Mouse (Mus musculus) intestine, postnatal 0 days (tissue): ENCODE data around the gene Fam160a1. TPM values are rescaled to one million over a fixed set of nuclear protein-coding genes. Genes with fewer than 3 reads are reported as not detected.
A peak's percentile ranks its signal among the peaks of the same experiment; 100 is the strongest.

Experiments used
- ATAC-seq: fragments of 200-750 bp; cut with Nextera tagmentation; 2 replicates; pipeline ENCODE4 v1.8.0; 2017; ENCODE audit warnings: mild to moderate bottlenecking, moderate TSS enrichment, moderate library complexity
- H3K27ac ChIP-seq: fragments of 300-500 bp; sonication (generic); 2 replicates; pipeline ENCODE4 v1.5.1; 2014; ENCODE audit warnings: mild to moderate bottlenecking, low read depth, low read length, moderate library complexity
- H3K27me3 ChIP-seq: fragments of 300-500 bp; sonication (generic); replicated peaks from 2 replicates; pipeline ENCODE4 v1.6.1; 2014; ENCODE audit warnings: low read length, mixed read lengths; ENCODE audit not compliant: control insufficient read depth, insufficient read depth
- H3K36me3 ChIP-seq: fragments of 300-500 bp; sonication (generic); 2 replicates; pipeline ENCODE4 v1.6.1; 2014; ENCODE audit warnings: mild to moderate bottlenecking, moderate library complexity; ENCODE audit not compliant: control insufficient read depth, insufficient read depth
- H3K4me1 ChIP-seq: fragments of 300-500 bp; sonication (generic); replicated peaks from 2 replicates; pipeline ENCODE4 v1.6.1; 2014; ENCODE audit warnings: antibody characterized with exemption, low read length, mixed read lengths; ENCODE audit not compliant: control insufficient read depth, insufficient read depth
- H3K4me2 ChIP-seq: fragments of 300-500 bp; sonication (generic); replicated peaks from 2 replicates; pipeline ENCODE4 v1.6.1; 2014; ENCODE audit warnings: low read depth, mild to moderate bottlenecking, moderate library complexity
- H3K4me3 ChIP-seq: fragments of 300-500 bp; sonication (generic); 2 replicates; pipeline ENCODE4 v1.5.1; 2014; ENCODE audit warnings: low read depth, low read length
- H3K9ac ChIP-seq: fragments of 300-500 bp; sonication (generic); 2 replicates; pipeline ENCODE4 v1.6.1; 2014; ENCODE audit warnings: mild to moderate bottlenecking, low read depth, low read length
- H3K9me3 ChIP-seq: fragments of 300-500 bp; sonication (generic); 2 replicates; pipeline ENCODE4 v1.6.1; 2016; ENCODE audit warnings: mixed run types; ENCODE audit not compliant: control insufficient read depth
- CTCF ChIP-seq: sonication (generic); IDR thresholded peaks from 2 replicates; pipeline ENCODE4 v1.5.1; 2016; ENCODE audit warnings: low read depth, mild to moderate bottlenecking, control low read depth, antibody characterized with exemption, moderate library complexity
- WGBS: fragments of 180-500 bp; shearing (Covaris S2); extraction: QIAGEN DNeasy Blood & Tissue Kit; methylation state at CpG from one replicate; pipeline ENCODE4 v1.1.7; 2014; 5-methylcytosine and 5-hydroxymethylcytosine counted together
- polyA plus RNA-seq: library from polyadenylated mRNA; unstranded; fragments of >200 nt; fragmentation: Nextera tagmentation; extraction: Ambion mirVana; gene quantifications from 2 replicates; pipeline ENCODE4 v1.2.1, GENCODE M21; 2015

The Fam160a1 gene
- polyA plus RNA-seq, 1 experiment from 2014 or later = 2.6 TPM

DNA sequence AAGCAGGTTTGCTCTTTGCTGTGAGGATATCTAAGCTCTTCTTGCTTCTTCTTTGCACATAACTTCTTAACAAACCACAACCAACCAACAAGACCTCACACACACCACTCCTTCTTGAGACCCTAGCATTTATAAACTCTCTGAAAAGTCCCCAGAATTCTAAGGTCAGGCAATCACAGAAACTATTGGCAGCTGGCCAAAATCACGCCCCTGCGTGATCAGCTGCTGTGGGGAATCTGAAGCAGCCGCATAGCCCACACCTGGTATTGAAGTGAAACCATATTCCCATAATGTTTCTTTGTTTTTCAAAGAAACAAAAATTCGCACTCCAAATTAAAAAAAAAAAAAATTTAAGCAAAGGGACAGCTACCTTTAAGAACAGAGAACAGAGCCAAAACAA, 71.0 kb downstream of the Fam160a1 start:
- no peak overlapping the region for H3K4me2 ChIP-seq
- H3K9ac ChIP-seq = no peak overlapping the region
- H3K9me3 ChIP-seq = no peaks in the 10 kb centered on the region
- no peaks in the 10 kb centered on the region for H3K36me3 ChIP-seq
- H3K4me3 ChIP-seq = no peak overlapping the region
- TF ChIP-seq CTCF = no peak
- H3K27me3 ChIP-seq = no peaks in the 10 kb centered on the region
- no peak for ATAC-seq
- H3K27ac ChIP-seq = no peak overlapping the region
- 22% methylated on average over 4 of the region's 4 CpGs for WGBS
- no peaks in the 10 kb centered on the region; the same call in 1 of the 2 replicates for H3K4me1 ChIP-seq

DNA sequence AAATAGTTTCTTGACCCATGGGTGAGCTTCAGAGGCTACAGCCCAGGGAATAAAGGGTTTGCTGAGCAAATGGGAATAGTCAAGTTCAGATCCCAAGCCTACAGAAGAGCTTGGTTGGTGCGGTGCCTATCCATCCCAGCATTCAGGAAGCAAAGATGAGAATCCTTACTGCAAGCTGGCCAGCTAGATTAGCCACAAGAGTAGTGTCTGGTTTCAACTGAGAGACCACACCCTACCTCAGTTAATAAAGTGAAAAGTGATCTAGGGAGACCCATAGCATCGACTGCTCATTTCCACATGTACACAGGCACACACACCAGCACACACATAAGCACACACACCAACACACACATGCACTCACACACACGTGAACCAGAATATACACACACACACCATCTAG, 75.3 kb downstream of the Fam160a1 start:
- no peak for ATAC-seq
- Histone ChIP-seq H3K36me3 (no peaks in the 10 kb centered on the region), H3K27ac (no peak overlapping the region), H3K4me3 (no peak overlapping the region), H3K27me3 (no peaks in the 10 kb centered on the region), H3K4me2 (no peak overlapping the region), H3K9ac (no peak overlapping the region), H3K4me1 (no peaks in the 10 kb centered on the region), H3K9me3 (no peaks in the 10 kb centered on the region)
- no peak for TF ChIP-seq CTCF
- 84% methylated on average over 3 of the region's 3 CpGs for WGBS

DNA sequence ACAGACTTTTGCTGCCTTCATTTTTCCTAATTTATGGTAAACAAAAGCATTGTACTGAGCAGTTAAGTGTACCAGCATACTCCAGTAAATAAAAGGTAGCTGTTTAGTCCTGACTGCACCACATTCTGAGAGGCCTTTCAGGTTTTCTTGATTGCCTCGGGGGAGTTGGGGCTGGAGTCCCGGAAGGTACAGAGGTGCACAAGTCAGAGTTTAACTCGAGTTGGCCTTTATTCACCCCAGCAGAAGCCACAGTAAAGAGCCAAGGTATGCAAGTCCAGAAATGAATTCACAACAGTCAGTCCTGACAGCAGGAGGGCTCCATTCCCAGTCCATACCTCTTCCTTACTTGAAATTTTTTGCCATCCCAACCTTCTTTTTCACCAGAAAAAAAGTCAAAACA, 78.5 kb downstream of the Fam160a1 start:
- no peak for TF ChIP-seq CTCF
- 64% methylated on average over 3 of the region's 3 CpGs for WGBS
- no peak for ATAC-seq

DNA sequence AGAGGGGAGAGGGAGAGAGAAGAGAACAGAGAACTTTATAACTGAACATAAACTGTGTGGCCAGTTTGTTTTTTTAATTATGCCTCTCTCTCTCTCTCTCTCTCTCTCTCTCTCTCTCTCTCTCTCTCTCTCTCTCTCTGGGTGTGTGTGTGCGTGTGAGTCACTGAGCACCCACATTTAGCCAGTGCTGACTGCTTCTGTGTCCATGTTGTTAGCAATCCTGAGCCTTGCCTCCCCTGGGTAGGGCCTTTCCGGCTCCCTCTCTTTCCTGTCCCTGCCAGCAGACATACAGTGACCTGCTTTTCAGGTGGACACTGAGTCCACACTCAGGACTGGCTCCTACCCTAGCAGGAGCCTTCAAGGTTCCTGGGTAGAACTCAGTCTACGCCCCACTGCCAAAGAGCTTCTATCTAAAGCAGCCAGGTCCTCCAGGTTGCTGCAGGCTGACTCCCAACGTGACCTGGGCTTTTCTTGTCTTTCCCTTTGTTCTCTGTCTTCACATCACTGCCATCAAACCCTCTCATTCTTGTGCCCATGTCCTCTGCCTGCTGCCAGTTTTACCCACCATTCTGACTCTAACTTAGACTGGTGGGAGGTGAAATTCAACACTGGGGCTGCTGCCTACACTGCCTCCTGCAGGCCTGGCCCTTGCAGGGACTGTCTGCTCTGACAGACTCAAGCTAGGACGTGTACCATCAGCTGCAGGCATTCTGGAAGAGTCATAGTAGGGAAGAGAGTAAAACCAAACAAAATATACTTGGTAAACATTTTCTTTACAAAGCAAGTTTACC, 83.0 kb downstream of the Fam160a1 start:
- Histone ChIP-seq H3K4me1 (no peaks in the 10 kb centered on the region), H3K9ac (no peak overlapping the region), H3K9me3 (no peaks in the 10 kb centered on the region), H3K27me3 (no peaks in the 10 kb centered on the region), H3K27ac (no peak overlapping the region), H3K4me2 (no peak overlapping the region), H3K4me3 (no peak overlapping the region), H3K36me3 (no peaks in the 10 kb centered on the region)
- no peak for ATAC-seq
- WGBS = 82% methylated on average over 5 of the region's 5 CpGs
- peak; percentile 27; the same call in 1 of the 2 replicates for TF ChIP-seq CTCF

More for the DNA sequence above, 78.5 kb downstream of the Fam160a1 start:
- Histone ChIP-seq H3K9ac (no peak overlapping the region), H3K4me1 (no peaks in the 10 kb centered on the region), H3K36me3 (no peaks in the 10 kb centered on the region), H3K27me3 (no peaks in the 10 kb centered on the region), H3K9me3 (no peaks in the 10 kb centered on the region), H3K4me3 (no peak overlapping the region), H3K27ac (no peak overlapping the region), H3K4me2 (no peak overlapping the region)

DNA sequence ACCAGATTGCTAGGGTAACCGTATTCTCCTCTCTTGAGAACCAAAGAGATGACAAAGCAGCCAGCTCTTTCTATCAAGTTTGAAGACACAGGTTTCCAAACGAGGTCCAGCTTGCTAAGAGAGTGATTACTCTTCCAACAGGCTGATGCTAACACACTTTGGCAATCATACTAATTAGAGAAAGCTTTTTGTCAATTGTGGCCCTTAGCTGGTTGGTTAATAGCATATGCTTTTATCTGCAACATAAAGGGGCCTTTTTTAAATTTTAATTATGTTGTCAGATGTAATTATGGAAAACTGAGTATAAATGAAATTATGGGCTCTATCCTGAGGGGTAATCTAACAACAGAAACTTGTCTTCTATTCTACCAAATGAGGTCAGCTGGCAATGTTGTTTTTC, 89.9 kb downstream of the Fam160a1 start:
- no peaks in the 10 kb centered on the region for H3K36me3 ChIP-seq
- no peak overlapping the region for H3K9ac ChIP-seq
- no peaks in the 10 kb centered on the region for H3K27me3 ChIP-seq
- TF ChIP-seq CTCF = no peak
- H3K9me3 ChIP-seq = no peaks in the 10 kb centered on the region
- H3K4me3 ChIP-seq = no peak overlapping the region
- H3K27ac ChIP-seq = no peak overlapping the region
- no peak overlapping the region for H3K4me2 ChIP-seq
- WGBS = 60% methylated on average over 2 of the region's 2 CpGs
- H3K4me1 ChIP-seq = no peaks in the 10 kb centered on the region
- ATAC-seq = no peak

DNA sequence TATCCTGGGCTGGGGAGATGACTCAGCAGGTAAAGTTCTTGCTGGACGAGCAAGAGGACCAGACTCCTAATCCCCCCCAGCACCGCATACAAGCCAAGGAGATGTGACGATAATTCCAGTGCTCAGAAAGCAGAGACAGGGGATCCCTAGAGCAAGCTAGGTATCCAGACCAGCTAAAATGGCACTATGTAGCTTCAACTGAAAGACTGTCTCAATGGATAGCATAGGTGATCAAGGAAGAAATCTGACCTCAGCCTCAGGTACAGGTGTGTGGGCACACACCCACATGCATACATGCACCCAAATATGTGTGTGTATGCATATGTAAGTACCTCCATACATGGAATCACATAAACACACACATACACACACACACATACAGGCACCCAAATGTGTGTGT, 91.1 kb downstream of the Fam160a1 start:
- TF ChIP-seq CTCF = no peak
- H3K4me2 ChIP-seq = no peak overlapping the region
- H3K36me3 ChIP-seq = no peaks in the 10 kb centered on the region
- H3K27ac ChIP-seq = no peak overlapping the region
- H3K9ac ChIP-seq = no peak overlapping the region
- no peaks in the 10 kb centered on the region for H3K4me1 ChIP-seq
- ATAC-seq = no peak
- 66% methylated on average over 3 of the region's 3 CpGs for WGBS
- no peak overlapping the region for H3K4me3 ChIP-seq
- no peaks in the 10 kb centered on the region for H3K27me3 ChIP-seq
- H3K9me3 ChIP-seq = no peaks in the 10 kb centered on the region
